Mouse (Mus musculus): ENCODE results near the gene Atp6v0c. TPM values are rescaled to one million over a fixed set of nuclear protein-coding genes. Genes with fewer than 3 reads are reported as not detected.

The Atp6v0c gene
- polyA plus RNA-seq, 1 experiment from 2014 or later = 1,794 TPM

DNA sequence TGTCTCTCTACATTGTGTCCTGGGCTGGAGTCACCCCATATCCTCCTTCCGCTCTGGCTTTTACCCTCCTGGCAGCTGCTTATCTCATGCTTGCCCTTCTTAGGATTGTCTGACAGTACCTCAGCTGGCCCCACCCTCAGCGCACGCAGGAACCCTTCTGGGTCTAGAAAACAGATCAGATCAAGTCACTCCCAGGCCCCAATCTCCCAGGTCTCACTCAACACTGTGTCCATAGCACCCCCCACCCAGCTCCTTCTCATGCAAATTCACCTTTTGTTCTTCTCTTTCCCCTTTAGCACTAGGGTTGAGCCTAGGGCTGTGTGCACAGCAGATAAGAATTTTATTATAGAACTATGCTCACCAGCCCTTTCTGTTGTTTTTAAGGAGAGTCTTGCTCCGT is 33.6 kb upstream of the Atp6v0c start:
- ATAC-seq (ENCODE audit: low read depth) = no peak
- H3K4me3 ChIP-seq (ENCODE audit: low read depth, low read length) = no peak overlapping the region
- peaks cover 38% of the 10 kb centered on the region for H3K4me1 ChIP-seq (ENCODE audit: control insufficient read depth, insufficient read depth, low read length)
- no peak overlapping the region for H3K27ac ChIP-seq (ENCODE audit: low read depth, low read length)
- 0 out of 2 replicates have a peak, but pooled peaks cover 4% of the 10 kb centered on the region for H3K27me3 ChIP-seq (ENCODE audit: control insufficient read depth, insufficient read depth, low read length)
- no peak overlapping the region; the same call in 1 of the 2 replicates for H3K4me2 ChIP-seq (ENCODE audit: low read depth, low read length)
- H3K9me3 ChIP-seq (ENCODE audit: control insufficient read depth, low read length) = no peaks in the 10 kb centered on the region
- 48% methylated on average over 4 of the region's 4 CpGs for WGBS
- no peaks in the 10 kb centered on the region for H3K36me3 ChIP-seq (ENCODE audit: control insufficient read depth, insufficient read depth, low read length)
- no peak overlapping the region for H3K9ac ChIP-seq (replicated peaks; ENCODE audit: low read depth, low read length)

DNA sequence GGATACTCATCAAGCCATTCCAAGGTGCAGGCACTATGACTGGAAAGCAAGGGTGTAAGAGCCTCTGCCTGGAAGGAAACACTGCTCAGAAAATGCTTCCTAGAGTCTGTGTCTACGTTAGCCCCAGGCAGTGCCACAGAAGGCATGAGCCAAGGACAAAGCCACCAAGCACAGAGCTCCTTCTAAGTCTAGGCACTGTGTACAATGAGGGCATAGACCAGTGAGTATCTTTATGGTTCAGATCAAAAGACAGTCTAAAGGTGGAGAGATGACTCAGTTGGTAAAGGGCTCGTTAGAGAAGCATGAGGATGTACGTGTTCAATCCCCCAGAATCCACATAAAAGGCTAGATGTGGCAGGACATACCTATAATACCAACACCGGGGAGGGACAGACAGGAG is 31.6 kb upstream of the Atp6v0c start:
- Histone ChIP-seq H3K9ac (replicated peaks; ENCODE audit: low read depth, low read length) (no peak overlapping the region), H3K9me3 (ENCODE audit: control insufficient read depth, low read length) (no peaks in the 10 kb centered on the region), H3K4me1 (ENCODE audit: control insufficient read depth, insufficient read depth, low read length) (peaks cover 18% of the 10 kb centered on the region), H3K27me3 (ENCODE audit: control insufficient read depth, insufficient read depth, low read length) (no peaks in the 10 kb centered on the region), H3K4me2 (ENCODE audit: low read depth, low read length) (no peak overlapping the region), H3K4me3 (ENCODE audit: low read depth, low read length) (no peak overlapping the region), H3K36me3 (ENCODE audit: control insufficient read depth, insufficient read depth, low read length) (no peaks in the 10 kb centered on the region), H3K27ac (ENCODE audit: low read depth, low read length) (no peak overlapping the region)
- 84% methylated on average over 4 of the region's 4 CpGs for WGBS
- ATAC-seq (ENCODE audit: low read depth) = no peak

DNA sequence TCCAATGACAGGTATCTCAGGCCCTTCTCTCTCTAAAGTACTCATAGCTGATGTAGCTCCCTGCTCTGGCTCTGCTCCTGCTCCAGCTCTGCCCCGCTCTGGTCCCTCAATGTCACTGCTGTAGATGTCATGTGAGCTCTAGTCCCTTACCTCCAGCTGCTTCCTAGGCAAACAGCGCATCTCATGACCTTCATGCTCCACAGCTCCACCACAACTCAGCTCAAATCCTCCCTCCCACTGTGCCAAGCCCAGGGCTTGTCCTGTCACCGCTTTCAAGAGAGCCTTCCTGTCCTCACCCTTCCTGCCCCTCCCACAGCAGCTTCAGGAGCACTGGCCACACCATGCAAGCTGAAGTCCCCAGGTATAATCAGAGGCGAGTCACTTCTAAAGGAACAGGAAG is 30.2 kb upstream of the Atp6v0c start:
- H3K4me2 ChIP-seq (ENCODE audit: low read depth, low read length) = no peak overlapping the region
- no peaks in the 10 kb centered on the region for H3K36me3 ChIP-seq (ENCODE audit: control insufficient read depth, insufficient read depth, low read length)
- H3K27ac ChIP-seq (ENCODE audit: low read depth, low read length) = no peak overlapping the region
- no peak overlapping the region for H3K4me3 ChIP-seq (ENCODE audit: low read depth, low read length)
- 68% methylated on average over 4 of the region's 4 CpGs for WGBS
- no peak overlapping the region for H3K9ac ChIP-seq (replicated peaks; ENCODE audit: low read depth, low read length)
- no peaks in the 10 kb centered on the region for H3K27me3 ChIP-seq (ENCODE audit: control insufficient read depth, insufficient read depth, low read length)
- H3K4me1 ChIP-seq (ENCODE audit: control insufficient read depth, insufficient read depth, low read length) = peaks cover 13% of the 10 kb centered on the region
- no peaks in the 10 kb centered on the region for H3K9me3 ChIP-seq (ENCODE audit: control insufficient read depth, low read length)
- no peak for ATAC-seq (ENCODE audit: low read depth)

DNA sequence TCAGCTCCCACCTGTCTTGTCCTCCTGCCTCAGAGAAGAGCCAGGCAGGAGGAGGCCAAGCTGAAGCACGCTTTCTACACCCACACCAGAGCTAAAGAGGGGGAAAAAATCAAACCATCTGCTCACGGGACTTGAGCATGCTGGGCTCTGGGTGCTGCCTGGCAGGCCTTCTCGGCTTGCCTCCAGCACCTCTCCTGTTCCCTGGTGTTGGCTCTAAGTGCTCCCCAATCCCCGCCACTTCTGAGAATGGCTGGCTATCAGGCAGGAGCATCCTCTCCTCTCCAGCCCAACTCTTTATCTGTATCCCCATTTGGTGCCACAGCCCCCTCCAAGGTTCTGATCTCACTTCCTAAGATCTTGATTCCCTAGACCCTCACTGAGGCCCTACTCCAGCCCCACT is 29.8 kb upstream of the Atp6v0c start:
- Histone ChIP-seq H3K9me3 (ENCODE audit: control insufficient read depth, low read length) (no peaks in the 10 kb centered on the region), H3K4me3 (ENCODE audit: low read depth, low read length) (no peak overlapping the region), H3K4me1 (ENCODE audit: control insufficient read depth, insufficient read depth, low read length) (peaks cover 8% of the 10 kb centered on the region), H3K27ac (ENCODE audit: low read depth, low read length) (no peak overlapping the region), H3K4me2 (ENCODE audit: low read depth, low read length) (no peak overlapping the region), H3K36me3 (ENCODE audit: control insufficient read depth, insufficient read depth, low read length) (no peaks in the 10 kb centered on the region), H3K9ac (replicated peaks; ENCODE audit: low read depth, low read length) (no peak overlapping the region), H3K27me3 (ENCODE audit: control insufficient read depth, insufficient read depth, low read length) (no peaks in the 10 kb centered on the region)
- WGBS = 88% methylated on average over 4 of the region's 4 CpGs
- ATAC-seq (ENCODE audit: low read depth) = no peak

DNA sequence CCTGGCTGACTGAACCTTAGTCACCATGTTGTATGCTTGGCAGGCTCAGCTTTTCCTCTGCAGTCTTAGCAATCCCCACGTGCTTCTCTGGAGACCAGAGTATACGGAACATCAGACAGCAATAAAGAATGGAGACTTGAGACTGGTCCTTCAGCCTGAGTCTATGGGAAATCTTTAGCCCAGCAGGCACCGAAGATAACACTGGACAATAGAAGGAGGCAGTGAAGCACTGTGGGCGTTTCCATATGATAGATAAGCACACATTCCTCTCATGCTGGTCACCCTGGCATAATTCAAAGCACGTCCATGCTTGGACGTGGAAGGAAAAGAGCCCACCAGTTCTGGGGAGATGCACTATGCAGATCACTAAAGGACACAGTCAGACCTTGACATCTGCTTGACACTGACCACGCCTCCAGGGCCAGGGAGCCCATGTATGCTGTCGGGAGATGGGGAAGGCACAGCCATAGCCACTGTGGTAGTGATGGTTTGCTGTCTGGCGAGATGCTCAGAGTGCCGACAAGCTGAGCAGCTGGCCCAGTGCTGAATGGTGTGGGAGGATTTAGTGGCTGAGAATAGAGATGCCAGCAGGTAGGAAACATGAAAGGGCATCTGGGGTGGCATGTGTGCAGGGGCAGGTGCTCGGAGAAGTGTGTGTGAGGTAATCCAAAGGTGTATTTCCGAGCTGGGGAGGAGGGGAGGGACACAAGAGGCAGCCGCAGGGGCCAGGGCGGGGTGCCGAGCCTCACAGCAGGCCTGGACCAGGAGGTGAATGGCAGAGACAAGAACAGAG is 27.7 kb upstream of the Atp6v0c start:
- H3K27ac ChIP-seq (ENCODE audit: low read depth, low read length) = no peak overlapping the region
- WGBS = 67% methylated on average over 15 of the region's 15 CpGs

DNA sequence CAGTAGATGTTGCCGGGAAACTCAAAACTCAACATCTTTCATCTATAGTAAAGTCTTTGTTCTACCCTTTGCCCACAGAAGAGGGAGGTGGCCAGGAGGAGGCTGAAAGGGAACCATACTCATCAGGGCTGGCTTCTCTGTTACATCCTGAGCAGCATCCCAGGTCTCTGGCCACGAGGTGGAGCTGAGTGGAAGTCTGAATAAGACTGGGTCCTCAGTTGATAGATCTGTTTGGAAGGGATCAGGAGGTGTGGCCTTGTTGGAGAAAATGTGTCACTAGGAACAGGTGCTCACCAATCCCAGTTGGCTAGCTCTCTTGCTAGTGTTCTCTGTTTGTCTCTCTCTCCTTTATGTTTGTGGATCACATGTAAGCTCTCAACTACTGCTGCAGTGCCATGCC is 25.8 kb upstream of the Atp6v0c start:
- Histone ChIP-seq H3K27me3 (ENCODE audit: control insufficient read depth, insufficient read depth, low read length) (no peaks in the 10 kb centered on the region), H3K4me1 (ENCODE audit: control insufficient read depth, insufficient read depth, low read length) (no peaks in the 10 kb centered on the region), H3K36me3 (ENCODE audit: control insufficient read depth, insufficient read depth, low read length) (no peaks in the 10 kb centered on the region), H3K9me3 (ENCODE audit: control insufficient read depth, low read length) (no peaks in the 10 kb centered on the region), H3K9ac (replicated peaks; ENCODE audit: low read depth, low read length) (no peak overlapping the region), H3K4me3 (ENCODE audit: low read depth, low read length) (no peak overlapping the region), H3K4me2 (ENCODE audit: low read depth, low read length) (no peak overlapping the region), H3K27ac (ENCODE audit: low read depth, low read length) (no peak overlapping the region)
- no peak for ATAC-seq (ENCODE audit: low read depth)
- 47% methylated on average over 2 of the region's 2 CpGs for WGBS

More for the DNA sequence above, 27.7 kb upstream of the Atp6v0c start:
- Histone ChIP-seq H3K4me1 (ENCODE audit: control insufficient read depth, insufficient read depth, low read length) (no peaks in the 10 kb centered on the region), H3K9me3 (ENCODE audit: control insufficient read depth, low read length) (no peaks in the 10 kb centered on the region), H3K27me3 (ENCODE audit: control insufficient read depth, insufficient read depth, low read length) (no peaks in the 10 kb centered on the region), H3K36me3 (ENCODE audit: control insufficient read depth, insufficient read depth, low read length) (no peaks in the 10 kb centered on the region), H3K4me3 (ENCODE audit: low read depth, low read length) (no peak overlapping the region), H3K9ac (replicated peaks; ENCODE audit: low read depth, low read length) (no peak overlapping the region), H3K4me2 (ENCODE audit: low read depth, low read length) (no peak overlapping the region)
- no peak for ATAC-seq (ENCODE audit: low read depth)

DNA sequence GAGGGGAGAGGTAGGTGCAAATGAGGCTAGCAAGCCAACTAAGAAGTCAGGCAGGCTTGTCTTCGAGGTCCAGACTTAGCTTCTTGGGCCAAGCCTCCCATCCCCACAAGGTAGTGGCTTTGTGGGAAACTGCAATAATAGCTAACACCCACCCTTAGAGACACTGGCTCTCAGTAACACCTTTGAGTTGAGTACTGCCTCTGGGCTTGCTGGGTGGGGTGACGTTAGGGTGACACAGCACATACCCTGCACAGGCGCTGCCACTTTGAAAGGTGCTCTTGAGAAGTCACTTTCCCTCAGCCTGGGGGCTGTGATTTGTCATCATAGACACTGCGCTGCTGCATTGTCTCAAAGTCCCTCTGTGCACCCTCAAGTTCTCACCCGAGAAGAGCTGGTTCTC is 24.3 kb upstream of the Atp6v0c start:
- Histone ChIP-seq H3K4me3 (ENCODE audit: low read depth, low read length) (no peak overlapping the region), H3K36me3 (ENCODE audit: control insufficient read depth, insufficient read depth, low read length) (no peaks in the 10 kb centered on the region; the same call in 1 of the 2 replicates), H3K9ac (replicated peaks; ENCODE audit: low read depth, low read length) (no peak overlapping the region), H3K27me3 (ENCODE audit: control insufficient read depth, insufficient read depth, low read length) (no peaks in the 10 kb centered on the region), H3K27ac (ENCODE audit: low read depth, low read length) (no peak overlapping the region), H3K9me3 (ENCODE audit: control insufficient read depth, low read length) (no peaks in the 10 kb centered on the region), H3K4me1 (ENCODE audit: control insufficient read depth, insufficient read depth, low read length) (no peaks in the 10 kb centered on the region), H3K4me2 (ENCODE audit: low read depth, low read length) (no peak overlapping the region)
- no peak for ATAC-seq (ENCODE audit: low read depth)
- WGBS = 93% methylated on average over 5 of the region's 5 CpGs

DNA sequence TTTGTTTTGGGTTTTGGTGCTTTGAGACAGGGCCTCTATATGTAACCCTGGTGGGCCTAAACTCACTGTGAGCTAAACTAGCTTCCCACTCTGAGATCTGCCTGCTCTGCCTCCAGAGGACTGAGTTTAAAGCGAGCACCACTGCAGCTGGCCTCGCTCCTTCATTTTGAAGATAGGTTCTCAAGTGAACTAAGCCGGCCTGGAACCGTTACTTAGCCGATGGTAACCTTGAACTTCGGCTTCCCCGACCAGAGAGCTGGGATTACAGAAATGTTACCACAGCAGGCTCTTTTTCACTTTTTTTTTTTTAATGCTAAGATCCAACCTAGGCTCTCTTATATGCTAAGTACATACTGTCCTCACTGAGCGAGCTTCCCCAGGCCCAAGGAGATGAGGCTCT is 23.8 kb upstream of the Atp6v0c start:
- H3K4me2 ChIP-seq (ENCODE audit: low read depth, low read length) = no peak overlapping the region
- 94% methylated on average over 8 of the region's 8 CpGs for WGBS
- ATAC-seq (ENCODE audit: low read depth) = no peak
- no peak overlapping the region for H3K9ac ChIP-seq (replicated peaks; ENCODE audit: low read depth, low read length)
- H3K27ac ChIP-seq (ENCODE audit: low read depth, low read length) = no peak overlapping the region
- H3K36me3 ChIP-seq (ENCODE audit: control insufficient read depth, insufficient read depth, low read length) = no peaks in the 10 kb centered on the region; the same call in 1 of the 2 replicates
- no peaks in the 10 kb centered on the region for H3K9me3 ChIP-seq (ENCODE audit: control insufficient read depth, low read length)
- no peaks in the 10 kb centered on the region for H3K4me1 ChIP-seq (ENCODE audit: control insufficient read depth, insufficient read depth, low read length)
- no peak overlapping the region for H3K4me3 ChIP-seq (ENCODE audit: low read depth, low read length)
- H3K27me3 ChIP-seq (ENCODE audit: control insufficient read depth, insufficient read depth, low read length) = no peaks in the 10 kb centered on the region

DNA sequence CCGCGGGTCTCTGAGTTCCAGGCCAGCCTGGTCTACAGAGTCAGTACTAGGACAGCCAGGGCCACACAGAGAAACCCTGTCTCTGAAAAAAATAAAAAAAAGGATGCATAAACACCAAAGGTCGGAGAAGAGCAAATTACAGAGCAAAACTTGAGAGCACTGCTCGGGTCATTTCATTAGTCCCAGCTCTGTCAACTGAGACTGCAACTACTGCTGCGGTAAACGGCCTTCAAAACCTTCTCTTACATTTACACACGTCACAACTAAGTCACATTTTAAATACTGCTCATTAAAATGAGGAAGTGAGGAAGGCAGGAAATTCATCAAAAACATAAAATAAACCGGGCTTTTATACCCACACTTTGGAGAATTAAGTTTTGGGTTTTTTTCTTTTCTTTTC is 23.3 kb upstream of the Atp6v0c start:
- Histone ChIP-seq H3K9me3 (ENCODE audit: control insufficient read depth, low read length) (no peaks in the 10 kb centered on the region), H3K4me3 (ENCODE audit: low read depth, low read length) (no peak overlapping the region), H3K36me3 (ENCODE audit: control insufficient read depth, insufficient read depth, low read length) (peaks cover under 1% of the 10 kb centered on the region; the same call in 1 of the 2 replicates), H3K27ac (ENCODE audit: low read depth, low read length) (no peak overlapping the region), H3K4me1 (ENCODE audit: control insufficient read depth, insufficient read depth, low read length) (no peaks in the 10 kb centered on the region), H3K4me2 (ENCODE audit: low read depth, low read length) (no peak overlapping the region), H3K9ac (replicated peaks; ENCODE audit: low read depth, low read length) (no peak overlapping the region), H3K27me3 (ENCODE audit: control insufficient read depth, insufficient read depth, low read length) (no peaks in the 10 kb centered on the region)
- 88% methylated on average over 8 of the region's 8 CpGs for WGBS
- no peak for ATAC-seq (ENCODE audit: low read depth)
